Mouse (Mus musculus): ENCODE measurements around the gene Abhd4.

Abhd4 gene

DNA sequence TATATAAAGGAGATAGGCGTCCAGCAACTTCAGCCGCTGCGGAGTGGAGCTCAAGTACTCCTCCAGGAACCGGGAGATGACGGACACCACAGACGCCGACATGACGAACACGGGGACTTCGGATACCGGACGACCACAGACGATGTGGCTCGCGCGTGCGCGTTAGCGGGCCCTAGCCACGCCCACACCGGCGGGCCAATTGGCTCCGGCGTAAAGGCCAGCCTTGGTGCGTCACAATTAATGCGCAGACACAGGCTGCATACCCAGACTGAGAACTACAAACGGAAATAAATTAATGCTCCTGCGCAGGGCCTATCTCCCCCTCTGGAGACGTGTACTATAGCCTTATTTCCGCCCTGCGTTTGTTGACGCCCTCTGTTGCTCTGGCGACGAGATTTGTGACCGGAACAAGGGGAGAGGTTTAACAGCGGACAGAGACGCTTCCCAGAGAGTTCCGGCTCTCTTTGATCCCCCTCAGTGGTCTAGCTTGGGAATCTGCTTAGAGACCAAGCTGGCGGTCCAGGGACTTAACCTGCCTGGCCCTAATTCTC is at the start of gene Abhd4, which contains the start of gene Dad1:
TSS of gene Abhd4 (plus strand) at position 448 of the 551 bp plus-strand sequence.
TSS of gene Dad1 (minus strand) at position 364 of the 551 bp plus-strand sequence.
- peak; percentile 98 for DNase-seq

DNA sequence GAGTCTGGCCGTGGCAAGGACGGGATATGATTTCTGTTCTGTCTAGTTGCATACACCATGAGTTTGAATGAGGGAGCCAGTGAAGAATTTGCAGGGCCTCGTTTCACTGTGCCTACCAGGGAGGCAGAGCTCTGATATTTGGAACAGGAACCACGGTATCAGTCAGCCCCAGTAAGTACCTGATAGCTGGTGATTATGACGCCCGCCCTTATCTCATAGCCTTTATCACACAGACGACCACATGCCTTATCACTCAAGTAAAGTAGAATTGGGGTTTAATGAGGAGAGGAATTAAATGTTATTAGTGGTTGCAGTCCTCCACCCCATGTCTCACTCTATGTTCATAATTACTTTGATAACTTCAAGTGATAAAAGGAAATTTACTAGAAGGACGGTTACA is 49.7 kb upstream of the Abhd4 start:
- DNase-seq = no peak

DNA sequence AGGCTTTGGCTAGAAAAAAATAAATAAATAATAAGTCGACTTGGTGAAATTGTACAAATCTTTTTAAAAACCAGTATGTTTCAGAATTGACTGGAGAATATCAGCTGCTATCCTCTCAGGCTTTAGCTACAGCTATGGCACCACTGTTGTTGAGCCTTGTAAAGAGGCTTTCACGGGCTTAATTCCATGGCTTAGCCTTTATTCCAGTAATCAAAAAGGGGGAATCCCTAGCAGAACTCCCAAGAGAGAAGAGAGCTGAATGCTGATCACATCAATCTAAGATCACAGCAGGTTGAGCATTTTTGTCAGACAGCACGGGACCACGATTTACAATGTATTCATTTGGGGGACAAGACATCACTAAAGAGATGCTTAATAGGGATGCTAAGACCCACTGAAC is 49.2 kb upstream of the Abhd4 start:
- no peak for DNase-seq

DNA sequence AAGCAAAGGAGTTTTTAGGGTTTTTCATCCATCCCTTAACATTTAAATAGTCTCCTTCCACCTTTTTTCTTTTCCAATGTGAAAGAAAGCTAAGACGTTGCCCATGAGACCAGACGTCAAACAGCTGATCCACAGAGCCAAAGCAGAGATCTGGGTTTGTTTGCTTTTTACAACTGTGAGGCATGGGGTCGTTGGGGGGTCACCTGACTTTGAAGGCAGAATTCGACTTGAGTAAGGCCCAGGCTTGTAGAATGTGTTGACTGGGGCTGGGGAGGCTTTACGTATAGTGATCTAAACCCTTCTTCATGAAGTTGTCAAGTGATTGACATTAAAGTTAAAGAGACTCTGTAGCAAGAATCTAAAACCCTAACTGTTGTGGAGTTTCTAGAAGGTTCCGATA is 48.1 kb upstream of the Abhd4 start:
- no peak for DNase-seq

DNA sequence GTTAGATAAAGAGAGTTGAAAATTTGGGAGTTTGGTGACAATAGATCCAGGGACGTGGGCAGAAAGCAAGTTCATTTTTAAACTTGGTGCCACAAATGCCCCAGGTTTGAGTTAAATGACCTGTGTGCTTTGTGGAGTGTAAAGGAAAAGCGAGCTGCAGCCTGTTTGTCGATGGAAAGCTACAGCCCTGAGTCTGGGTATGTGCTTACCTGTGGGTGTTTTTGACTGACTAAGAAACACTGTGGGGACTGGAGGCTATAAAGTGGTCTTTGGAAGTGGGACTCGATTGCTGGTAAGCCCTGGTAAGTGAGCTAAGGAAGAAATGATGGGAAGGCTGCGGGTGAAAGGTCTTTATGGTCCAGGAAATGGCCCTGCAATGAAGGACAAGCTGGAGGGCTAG is 47.7 kb upstream of the Abhd4 start:
- no peak for DNase-seq

DNA sequence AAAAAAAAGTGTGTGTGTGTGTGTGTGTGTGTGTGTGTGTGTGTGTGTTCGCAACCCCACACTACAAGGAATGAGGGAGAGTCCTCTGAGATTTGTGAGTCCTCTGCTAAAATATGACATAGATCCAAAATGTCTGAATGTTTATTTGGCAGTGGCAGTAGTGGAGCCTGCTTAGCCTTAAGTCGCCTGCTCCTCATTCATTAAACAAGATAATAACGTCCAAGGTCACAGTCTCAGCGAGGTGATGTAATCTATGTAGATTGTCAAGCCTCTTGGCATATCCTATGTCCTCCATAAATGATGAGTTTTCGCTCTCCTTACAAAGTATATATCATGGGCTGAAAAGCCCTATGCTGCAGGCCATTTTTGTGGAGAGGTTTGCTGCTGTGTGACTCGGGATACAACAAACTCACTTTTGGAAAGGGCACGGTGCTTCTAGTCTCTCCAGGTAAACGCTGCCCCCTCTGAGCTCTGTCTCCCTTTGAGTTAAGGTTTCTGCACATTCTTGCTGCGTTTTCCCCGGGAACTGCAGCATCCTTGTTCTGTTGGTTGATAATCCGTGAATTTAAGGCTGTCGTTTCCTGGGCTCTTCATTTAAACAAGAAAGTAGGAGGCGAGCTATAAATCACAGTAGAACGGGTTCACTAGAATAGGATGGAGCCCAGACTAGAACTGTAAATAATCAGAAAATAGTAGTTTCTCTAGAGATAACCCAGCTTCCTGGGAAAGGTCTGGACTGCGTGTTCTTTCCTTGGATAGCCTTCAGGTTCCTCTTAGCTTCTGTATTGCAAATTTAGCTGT is 47.0 kb upstream of the Abhd4 start:
- DNase-seq = no peak

DNA sequence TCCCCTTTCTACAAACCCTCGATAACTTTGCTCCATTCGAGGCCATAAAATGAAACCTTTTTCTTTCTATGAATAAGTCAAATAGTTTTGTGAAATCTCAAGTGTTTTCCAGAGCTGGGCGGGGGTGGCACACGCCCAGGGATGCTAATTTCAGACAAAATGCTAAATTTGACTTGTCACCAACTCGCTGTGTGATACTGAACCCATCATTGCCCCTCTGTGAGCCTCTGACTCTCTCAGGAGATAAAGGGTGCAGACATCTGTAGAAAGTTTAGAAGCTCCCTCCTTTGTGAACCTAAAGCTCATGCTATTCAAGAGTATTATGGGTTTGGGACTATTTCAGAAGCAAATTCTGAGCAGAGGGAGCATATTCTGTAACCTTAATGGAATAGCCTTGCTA is 46.1 kb upstream of the Abhd4 start:
- no peak for DNase-seq

DNA sequence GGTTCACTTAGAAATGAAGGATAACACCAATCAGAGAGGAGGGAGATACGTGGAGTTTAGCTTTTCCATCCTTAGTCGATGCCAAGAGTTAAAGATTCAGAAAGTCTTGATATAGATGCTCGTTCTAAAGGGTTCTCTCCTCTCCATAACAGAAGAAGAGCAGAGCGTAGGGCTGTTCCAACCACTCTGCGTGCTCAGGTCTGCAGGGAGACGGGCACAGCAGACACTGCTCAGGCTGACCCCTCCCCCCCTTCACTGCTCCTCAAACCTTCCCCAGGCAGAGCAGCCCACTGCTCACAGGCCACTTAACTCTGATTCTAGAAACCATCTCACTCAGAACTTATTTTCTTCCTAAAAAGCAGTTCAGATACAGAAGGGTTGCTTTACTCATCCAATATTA is 45.2 kb upstream of the Abhd4 start:
- DNase-seq = no peak

DNA sequence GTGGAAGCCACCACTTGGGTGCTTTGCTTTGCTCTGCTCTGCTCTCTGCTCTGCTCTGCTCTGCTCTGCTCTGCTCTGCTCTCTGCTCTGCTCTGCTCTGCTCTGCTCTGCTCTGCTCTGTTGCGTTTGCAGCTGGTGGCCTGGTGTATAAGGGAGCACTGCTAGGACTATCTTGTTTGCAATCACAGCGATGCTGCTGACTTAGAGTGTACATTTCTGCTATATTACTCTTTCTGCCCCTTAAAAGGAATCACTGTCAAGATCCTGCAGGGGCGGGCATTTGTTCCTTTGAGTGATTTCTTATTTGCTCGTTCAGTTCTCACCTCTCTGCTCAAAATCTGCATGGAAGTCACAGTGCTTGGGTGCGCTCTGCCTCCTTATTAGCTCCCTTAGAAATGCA is 44.1 kb upstream of the Abhd4 start:
- no peak for DNase-seq

DNA sequence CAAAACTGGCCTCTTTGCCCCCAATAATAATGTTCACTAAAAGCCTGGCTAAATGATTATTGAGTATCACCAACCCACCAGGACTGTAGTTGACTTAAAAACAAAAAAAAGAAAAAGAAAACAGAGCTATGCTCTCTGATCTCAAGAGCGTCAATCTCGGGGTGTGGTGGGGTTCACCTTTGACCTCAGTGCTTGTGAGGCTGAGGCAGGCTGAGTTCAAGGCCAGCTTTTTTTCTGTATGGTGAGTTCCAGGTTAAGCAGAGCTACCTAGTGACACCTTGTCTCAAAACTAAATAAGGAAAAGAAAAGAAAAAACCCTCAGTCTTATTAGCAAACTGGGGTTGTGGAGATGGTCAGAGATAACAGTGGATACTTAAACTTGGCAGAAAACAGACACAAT is 43.6 kb upstream of the Abhd4 start:
- no peak for DNase-seq

DNA sequence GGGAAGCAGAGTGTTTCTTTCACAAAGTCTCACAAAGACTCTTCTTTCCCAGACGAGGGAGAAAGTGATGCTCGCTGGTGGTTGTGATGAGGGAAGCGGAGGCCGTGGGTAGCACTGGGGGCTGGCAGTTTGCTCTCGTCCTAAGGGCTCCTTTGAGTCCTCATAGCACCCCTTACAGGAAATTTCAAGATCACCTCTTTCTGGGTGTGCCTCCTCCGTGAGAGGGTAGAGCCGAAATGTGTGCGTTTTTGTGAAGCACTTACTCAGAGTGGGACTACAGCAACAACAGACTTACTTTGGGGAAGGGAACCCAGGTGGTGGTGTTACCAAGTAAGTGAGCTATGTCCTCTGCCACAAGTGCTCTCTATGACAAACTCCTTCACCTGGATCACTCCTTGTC is 42.8 kb upstream of the Abhd4 start:
- no peak for DNase-seq

DNA sequence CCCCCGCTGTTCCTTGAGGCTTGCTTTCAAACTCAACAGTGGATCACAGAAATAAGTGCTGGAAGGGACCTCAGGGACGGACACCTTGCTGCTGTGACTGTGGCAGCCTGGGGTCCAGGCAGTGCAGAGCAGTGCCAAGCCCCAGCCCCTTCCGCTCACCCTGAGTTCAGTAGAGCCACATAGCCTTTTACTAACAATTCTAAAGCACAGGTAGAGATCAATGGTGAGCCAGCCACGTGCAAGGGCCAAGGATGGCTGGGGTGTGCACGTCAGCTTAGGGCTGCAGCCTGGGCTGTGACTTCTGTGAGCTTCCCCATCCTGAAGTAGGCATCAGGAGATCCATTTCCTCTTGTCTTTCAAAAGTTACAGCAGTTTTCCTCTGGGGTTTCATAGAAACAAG is 42.2 kb upstream of the Abhd4 start:
- no peak for DNase-seq

DNA sequence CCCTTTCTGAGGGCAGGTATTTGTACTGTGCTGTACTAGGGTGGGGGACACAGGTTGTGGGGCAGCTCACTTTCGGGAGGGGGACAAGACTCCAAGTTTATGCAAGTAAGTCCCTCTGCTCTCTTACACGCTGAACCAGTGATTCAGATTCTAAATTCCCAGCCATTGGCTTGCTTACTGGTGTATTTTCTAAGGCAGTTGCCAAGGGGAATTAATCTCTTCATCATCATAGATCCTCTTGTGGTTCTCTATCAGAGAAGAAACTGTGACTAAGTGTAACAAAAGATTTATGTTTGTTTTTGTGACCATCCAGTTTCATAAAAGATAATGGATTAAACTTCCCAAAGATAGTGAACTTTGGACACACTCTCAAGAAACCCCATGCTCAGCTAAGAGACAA is 40.3 kb upstream of the Abhd4 start:
- DNase-seq = no peak

DNA sequence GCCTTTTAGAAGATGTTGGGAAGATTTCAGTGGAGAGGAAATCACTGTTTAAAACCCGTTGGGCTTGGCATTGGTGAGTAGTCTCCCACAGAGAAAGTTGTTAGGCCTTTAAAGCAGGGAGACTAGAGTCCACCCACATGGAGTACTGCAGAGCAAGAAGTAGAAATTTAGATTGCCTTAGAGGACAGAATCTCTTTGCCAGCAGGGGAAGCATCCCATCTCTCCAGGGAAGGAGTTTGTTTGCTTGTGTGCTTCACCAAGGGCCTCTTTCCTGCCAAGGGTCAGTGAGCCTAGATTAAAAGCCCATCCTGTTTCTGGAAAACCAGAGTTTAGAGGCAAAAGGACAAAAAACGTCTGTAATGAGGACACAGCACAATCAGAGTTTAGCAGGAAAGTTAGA is 39.5 kb upstream of the Abhd4 start:
- DNase-seq = no peak

DNA sequence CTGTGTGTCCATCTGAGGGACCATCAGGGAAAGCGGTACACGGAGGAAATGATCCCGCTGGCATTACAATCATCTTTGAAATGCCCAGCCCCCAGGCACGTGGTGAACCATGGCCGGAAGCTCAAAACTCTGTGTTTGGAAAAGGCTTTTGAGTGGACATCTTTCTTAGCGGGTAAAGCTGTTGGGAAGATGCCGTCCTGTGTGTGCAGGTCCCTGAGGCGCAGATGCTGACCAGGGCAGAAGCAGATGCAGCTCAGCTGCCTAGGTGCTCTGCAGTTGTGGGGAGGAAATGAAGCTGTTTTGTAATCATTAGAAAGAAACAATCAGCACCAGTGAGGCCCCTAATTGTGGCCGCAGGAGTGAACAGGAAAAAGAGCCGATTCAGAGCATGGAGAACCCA is 39.1 kb upstream of the Abhd4 start:
- no peak for DNase-seq

DNA sequence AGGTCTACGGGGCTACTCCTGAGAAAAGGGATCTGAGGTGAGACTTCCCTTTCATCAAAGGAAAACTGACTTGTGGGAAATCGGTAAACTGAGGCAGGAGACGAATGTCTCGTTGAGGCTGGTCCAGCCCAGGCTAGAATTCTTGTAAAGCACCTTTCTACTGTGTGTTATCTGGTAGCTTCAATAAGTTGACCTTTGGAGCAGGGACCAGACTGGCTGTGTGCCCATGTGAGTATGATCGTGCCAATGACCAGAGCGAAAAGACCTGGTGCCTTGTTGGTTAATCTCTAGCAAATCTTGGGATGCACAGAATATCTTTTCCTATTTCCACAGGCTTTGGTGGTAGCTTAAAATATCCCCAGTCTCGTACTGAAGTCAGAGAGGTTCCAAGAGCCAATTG is 37.9 kb upstream of the Abhd4 start:
- DNase-seq = no peak

DNA sequence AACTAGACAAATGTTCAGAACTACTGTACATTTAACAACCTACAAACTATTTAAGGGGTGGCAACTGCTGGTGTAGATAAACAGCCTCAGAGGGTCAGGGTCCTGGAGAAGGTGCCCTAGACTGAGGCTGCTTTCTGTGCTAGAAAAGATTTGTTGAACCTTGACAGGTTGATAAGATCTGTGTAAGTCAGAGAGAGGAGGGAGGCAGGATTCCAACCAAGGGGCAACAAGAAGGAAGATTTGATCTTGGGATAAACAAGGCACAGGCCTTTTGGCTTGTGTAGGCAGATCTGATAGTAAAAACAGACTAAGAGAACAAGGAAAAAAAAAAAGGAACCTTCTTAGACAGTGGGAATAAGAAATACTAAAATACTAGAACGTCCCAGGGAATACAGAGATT is 35.8 kb upstream of the Abhd4 start:
- no peak for DNase-seq

DNA sequence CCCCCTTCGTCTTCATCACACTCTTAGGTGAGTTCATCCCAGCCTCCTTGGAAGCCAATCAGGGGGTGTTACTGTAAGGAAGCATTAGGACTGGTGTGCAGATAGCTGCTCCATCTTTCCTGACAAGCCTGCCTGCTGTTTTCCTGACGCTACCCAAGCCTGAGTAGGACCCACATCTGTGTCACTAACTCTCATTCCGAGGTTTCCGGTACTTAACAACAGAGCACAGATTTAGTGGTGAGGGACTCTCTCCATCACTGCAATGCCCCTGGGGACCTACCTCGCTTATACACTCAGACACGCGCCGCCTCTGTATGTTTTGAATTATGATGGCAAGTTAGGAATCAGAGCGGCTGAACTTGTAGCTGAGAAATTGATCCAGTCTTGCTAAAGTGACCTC is 35.3 kb upstream of the Abhd4 start:
- DNase-seq = no peak

DNA sequence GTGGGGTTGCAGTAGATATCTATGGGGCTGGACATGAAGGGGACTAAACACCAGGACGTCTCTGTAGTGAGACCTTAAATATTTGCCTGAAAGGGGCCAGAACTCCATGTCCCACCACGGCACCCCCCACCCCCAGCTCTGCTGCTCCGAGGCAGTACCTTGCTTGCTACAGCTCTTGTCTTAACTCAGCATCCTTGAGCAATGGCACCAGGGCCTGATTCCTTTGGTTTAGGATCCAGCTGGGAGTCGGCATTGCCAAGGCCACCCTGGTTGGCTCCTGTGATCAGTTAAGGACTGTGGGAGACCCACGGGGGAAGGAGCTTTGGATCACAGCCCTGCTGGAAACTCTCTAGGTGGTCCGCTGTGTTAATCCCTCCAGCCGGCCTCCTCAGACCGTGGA is 34.7 kb upstream of the Abhd4 start:
- DNase-seq = no peak

DNA sequence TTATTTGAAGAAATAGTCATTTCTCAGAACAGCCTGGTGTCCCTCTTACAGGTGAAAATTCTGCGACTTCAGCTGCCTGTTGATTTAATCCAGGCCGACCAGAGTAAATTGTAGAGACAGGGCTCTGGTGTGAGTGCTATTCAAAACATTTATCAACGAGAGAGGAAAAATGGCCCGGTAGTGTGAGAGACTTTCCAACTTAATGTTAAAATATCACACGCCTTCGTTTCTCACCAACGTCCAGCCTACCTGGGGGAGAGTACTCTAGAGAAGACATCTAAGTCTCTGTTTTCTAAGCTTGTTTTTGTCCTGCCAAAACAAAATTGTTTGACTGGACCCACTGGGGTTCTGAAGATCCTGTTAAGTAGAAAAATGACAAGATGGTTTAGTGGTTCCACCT is 34.1 kb upstream of the Abhd4 start:
- DNase-seq = no peak

DNA sequence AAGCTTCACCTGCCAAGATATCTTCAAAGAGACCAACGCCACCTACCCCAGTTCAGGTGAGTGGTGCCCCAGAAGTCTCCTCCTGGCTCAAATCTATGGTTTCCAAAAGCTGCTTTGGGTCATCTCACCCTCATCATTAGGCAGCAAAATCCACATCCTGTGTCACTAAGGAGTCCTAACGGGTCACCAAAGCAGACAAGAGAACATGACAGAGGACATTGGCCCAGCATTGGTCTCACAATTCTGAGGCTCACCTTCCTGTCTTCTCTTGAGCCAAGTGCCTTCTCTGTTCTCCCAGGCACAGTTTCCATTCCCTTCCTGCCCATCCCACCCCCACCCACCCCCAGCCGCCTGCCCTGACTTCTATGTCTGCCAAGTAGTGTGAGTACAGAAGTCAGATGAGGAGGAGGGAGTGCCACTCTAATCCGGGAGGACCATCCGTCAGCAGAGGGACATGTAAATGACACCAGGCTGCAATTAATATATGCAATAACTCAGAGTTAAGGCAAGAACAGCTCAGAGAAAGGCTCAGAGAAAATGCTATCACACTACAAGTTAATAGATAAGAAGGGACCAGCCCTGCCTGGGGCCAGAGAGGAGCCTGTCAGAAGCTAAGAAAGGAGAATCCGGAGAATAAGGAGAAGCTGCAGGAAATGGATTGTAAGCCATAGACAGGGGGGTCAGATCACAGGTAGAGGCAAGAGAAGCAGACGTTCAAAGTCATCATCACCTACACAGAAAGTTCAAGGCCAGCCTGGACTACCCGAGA is 33.1 kb upstream of the Abhd4 start:
- DNase-seq = no peak

DNA sequence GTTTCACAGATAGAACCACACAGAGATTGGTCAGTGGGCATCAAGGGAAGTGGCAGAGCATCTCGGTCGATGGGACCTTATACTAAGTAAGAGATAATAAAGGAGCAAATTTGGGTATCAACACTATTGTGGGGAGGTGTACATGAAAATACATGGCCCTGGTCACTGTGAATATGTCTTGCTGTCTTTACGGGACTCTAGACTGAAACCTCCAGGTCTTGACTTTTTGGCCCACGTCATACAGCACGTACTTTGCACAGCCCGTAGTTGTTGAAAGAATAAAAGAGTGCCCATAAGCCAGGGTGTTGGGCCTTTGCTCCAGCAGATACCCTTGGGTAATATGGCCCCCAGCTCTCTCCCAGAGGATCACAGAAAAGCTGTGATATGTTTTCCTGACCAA is 32.3 kb upstream of the Abhd4 start:
- DNase-seq = no peak

DNA sequence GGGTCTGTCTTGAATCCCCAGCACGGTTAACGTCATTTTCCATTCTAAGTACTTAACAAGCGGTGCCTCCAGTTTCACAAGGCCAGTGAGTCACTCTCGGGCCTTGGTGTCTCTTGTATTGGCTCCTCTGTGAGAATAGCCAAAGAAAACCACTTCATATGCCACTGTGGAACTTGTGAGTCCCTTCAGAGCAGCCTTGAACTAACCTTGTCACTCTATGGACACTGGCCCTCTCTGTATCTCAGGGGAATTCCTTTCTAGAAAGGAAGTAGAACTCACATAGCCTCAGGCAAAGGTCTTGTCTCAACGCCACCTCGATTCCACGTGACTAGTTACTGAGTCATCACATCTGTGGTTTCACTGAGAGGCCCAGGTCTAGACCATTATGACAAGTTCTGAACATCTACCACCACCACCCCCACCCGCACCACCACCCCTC is 31.7 kb upstream of the Abhd4 start:
- DNase-seq = no peak

Data from cerebellum, adult 11 months (tissue).